Mouse (Mus musculus) CH12.LX (cell line): ENCODE measurements around the gene Pdap1.

ENCODE experiments used
- CTCF ChIP-seq, 2 experiments: IDR thresholded peaks in 1 of 2; conservative IDR thresholded peaks in 1 of 2; 2 replicates each; pipeline ENCODE4 v1.5.1; 2011 to 2012; ENCODE audit warnings: low read depth in 2 of 2, low read length in 2 of 2, improper control_type of control experiment in 1 of 2, inconsistent platforms in 1 of 2, mild to moderate bottlenecking in 1 of 2, moderate library complexity in 1 of 2
- EP300 ChIP-seq: IDR thresholded peaks from 2 replicates; pipeline ENCODE4 v1.6.1; 2011; ENCODE audit warnings: low read length, improper control_type of control experiment
- JUND ChIP-seq: conservative IDR thresholded peaks from 2 replicates; pipeline ENCODE4 v1.6.1; 2011; ENCODE audit warnings: low read depth, low read length, improper control_type of control experiment
- MXI1 ChIP-seq: IDR thresholded peaks from 2 replicates; pipeline ENCODE4 v1.6.1; 2011; ENCODE audit warnings: mild to moderate bottlenecking, low read depth, low read length, improper control_type of control experiment
- MYC ChIP-seq: IDR thresholded peaks from 2 replicates; pipeline ENCODE4 v1.6.1; 2011; ENCODE audit warnings: low read depth, mild to moderate bottlenecking, improper control_type of control experiment, low read length
- NELFE ChIP-seq: IDR thresholded peaks from 2 replicates; pipeline ENCODE4 v1.6.1; 2011; ENCODE audit warnings: low read depth, low read length, improper control_type of control experiment
- POLR2A ChIP-seq: IDR thresholded peaks from 2 replicates; pipeline ENCODE4 v1.6.1; 2011; ENCODE audit warnings: low read depth, mild to moderate bottlenecking, improper control_type of control experiment, low read length
- POLR2AphosphoS2 ChIP-seq: IDR thresholded peaks from 2 replicates; pipeline ENCODE4 v1.6.1; 2011; ENCODE audit warnings: low read depth, low read length, improper control_type of control experiment
- SIN3A ChIP-seq: IDR thresholded peaks from 2 replicates; pipeline ENCODE4 v1.6.1; 2012; ENCODE audit warnings: low read length, improper control_type of control experiment, inconsistent platforms

DNA sequence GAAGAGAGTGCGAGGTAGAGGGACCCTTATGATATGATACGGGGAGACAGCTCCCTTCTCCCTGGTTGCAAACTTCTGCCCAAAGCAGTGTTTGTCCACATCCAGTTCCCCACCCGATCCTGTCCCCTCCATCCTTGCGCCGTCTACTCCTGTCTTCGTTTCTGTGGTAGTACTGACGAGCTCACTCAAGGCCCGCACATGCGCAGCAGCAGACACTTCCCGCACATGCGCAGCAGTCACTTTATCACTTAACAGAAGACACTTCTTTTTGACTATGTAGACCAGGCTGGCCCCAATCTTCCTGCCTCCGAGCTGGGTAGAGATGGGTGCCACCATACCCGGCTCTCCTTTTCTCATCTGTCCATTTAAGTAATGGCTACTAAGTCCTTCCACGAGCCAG lies 21.3 kb upstream of the Pdap1 start:
- TF ChIP-seq CTCF (conservative IDR thresholded peaks at IDR 0.05 in 1 of 2, IDR thresholded peaks at IDR 0.05 in 1 of 2; ENCODE audit: low read depth in 2 of 2, low read length in 2 of 2): no peak
- TF ChIP-seq NELFE: no peak
- no peak for TF ChIP-seq POLR2A
- TF ChIP-seq JUND: no peak
- TF ChIP-seq POLR2AphosphoS2: no peak
- TF ChIP-seq MXI1: no peak
- TF ChIP-seq SIN3A: no peak
- TF ChIP-seq MYC: no peak
- no peak for TF ChIP-seq EP300
